ENCODE assay signal across 9 mouse cellular contexts in the genomic region with DNA sequence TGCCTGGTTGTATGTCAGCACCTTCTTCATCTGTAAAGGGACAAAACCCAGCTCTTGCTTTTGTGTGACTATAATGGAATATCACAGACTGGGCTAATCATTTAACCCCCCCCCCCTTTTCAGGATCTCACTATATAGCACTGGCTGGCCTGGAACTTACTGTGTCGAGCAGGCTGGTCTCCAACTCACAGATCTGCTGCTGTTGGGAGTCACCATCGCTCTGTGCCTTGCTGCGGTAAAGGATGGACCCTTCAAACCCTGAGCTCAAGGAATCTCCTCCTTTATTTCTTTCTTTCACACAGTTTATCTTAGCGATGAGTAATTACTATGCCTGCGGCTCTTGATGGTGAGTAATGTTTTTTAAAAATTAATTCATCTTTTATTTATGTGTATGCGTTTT. TPM values are rescaled to one million over a fixed set of nuclear protein-coding genes. Genes with fewer than 3 reads are reported as not detected.
DNase-seq lines count a peak whose midpoint lies in the region; ATAC-seq lines count a peak whose summit lies in the region.
"Had no signal": no experiment of that assay in that cellular context is flagged by ENCODE, and none has a peak within 500 bp of the region (broad histone marks: within the 10 kb centered on the region; RNA-seq: fewer than 3 reads in every experiment).

A gene (plus strand): TSS at position 301 of the 400 bp plus-strand sequence.

- H3K36me3 ChIP-seq in forebrain, embryonic 15.5 days: no peaks in the 10 kb centered on the region

- no peak for DNase-seq in layer of hippocampus, adult 8-10 months (ENCODE audit: low spot score in 2 of 2)
- DNase-seq in layer of hippocampus, adult 9-10 months (ENCODE audit: low spot score): no peak
- no peak for DNase-seq in gastrocnemius, postnatal 4 days (ENCODE audit: low spot score in 2 of 2)
- no peak for DNase-seq in layer of hippocampus, postnatal 10 days (ENCODE audit: low spot score in 2 of 2)
- no peak for DNase-seq in c-Kit-positive CD71-positive TER-119-positive erythroid progenitor cells, embryonic 14.5 days (ENCODE audit: low spot score)
- no peak for DNase-seq in right cerebral cortex, adult 2 months (ENCODE audit: low spot score in 2 of 2)
- DNase-seq: cerebellum, adult 8-10 months had no signal

- no peak within 1 kb of the TSS for H3K9ac ChIP-seq in forebrain, embryonic 15.5 days (replicated peaks)

- no peaks in the 10 kb centered on the region for H3K4me1 ChIP-seq in forebrain, embryonic 15.5 days

- H3K27ac ChIP-seq in forebrain, embryonic 15.5 days (replicated peaks): no peak within 1 kb of the TSS

- no peaks in the 10 kb centered on the region for H3K27me3 ChIP-seq in forebrain, embryonic 15.5 days

- H3K9me3 ChIP-seq in forebrain, embryonic 15.5 days: no peaks in the 10 kb centered on the region

- WGBS in forebrain, embryonic 15.5 days: 91% methylated on average over 6 of the region's 6 CpGs

- H3K4me3 ChIP-seq in forebrain, embryonic 15.5 days: no peak within 1 kb of the TSS

- H3K4me2 ChIP-seq in forebrain, embryonic 15.5 days (replicated peaks): no peak within 1 kb of the TSS

- no peak for ATAC-seq in common myeloid progenitor, adult 5-6 weeks (replicated peaks; ENCODE audit: low read depth, poor library complexity, severe bottlenecking)
- ATAC-seq in forebrain, embryonic 15.5 days (replicated peaks): no peak

RNA-seq across cellular contexts. Expression of the gene that starts here (rescaled TPM):
- total RNA-seq in layer of hippocampus, adult 8-10 months (2022): 10 to 100 TPM; 19.1 to 27.5 (median 23.5) TPM
- total RNA-seq in common myeloid progenitor, adult 5-6 weeks (2017): 15.3 and 16.7 TPM in 2 replicates
- 10 to 100 TPM; 26.3 to 26.7 TPM for total RNA-seq in gastrocnemius, postnatal 4 days (2021)
- total RNA-seq in layer of hippocampus, postnatal 10 days (2021): 10 to 100 TPM; 22.1 to 29.0 TPM
- 6.5 and 8.4 TPM in 2 replicates for polyA plus RNA-seq in forebrain, embryonic 15.5 days (2015; fragmentation: Nextera tagmentation; extraction: Ambion mirVana)
